Mouse (Mus musculus): ENCODE results near the gene Ppm1j. TPM values are rescaled to one million over a fixed set of nuclear protein-coding genes. Genes with fewer than 3 reads are reported as not detected.

Gene Ppm1j
- polyA plus RNA-seq, 1 experiment from 2014 or later = 3.1 TPM

- Histone ChIP-seq H3K9ac (ENCODE audit: low read length) (no peak overlapping the region), H3K4me1 (replicated peaks; ENCODE audit: control insufficient read depth, insufficient read depth, low read length) (peaks cover 20% of the 10 kb centered on the region), H3K27me3 (ENCODE audit: control insufficient read depth, insufficient read depth, low read depth, low read length) (no peaks in the 10 kb centered on the region), H3K4me3 (ENCODE audit: low read length) (no peak overlapping the region), H3K4me2 (ENCODE audit: low read depth, low read length) (no peak overlapping the region), H3K27ac (ENCODE audit: low read length) (no peak overlapping the region), H3K9me3 (ENCODE audit: control insufficient read depth, low read length) (no peaks in the 10 kb centered on the region), H3K36me3 (ENCODE audit: control insufficient read depth, insufficient read depth, low read length) (no peaks in the 10 kb centered on the region)
- ATAC-seq (ENCODE audit: low read depth) = no peak
- 90% methylated on average over 7 of the region's 7 CpGs for WGBS
These were observed 35.3 kb downstream of the Ppm1j start for GRCm38 (mm10) chr3:104816130-104816529.

- Histone ChIP-seq H3K27ac (ENCODE audit: low read length) (peak overlapping the region; percentile 94), H3K9ac (ENCODE audit: low read length) (peak overlapping the region; percentile 93), H3K4me3 (ENCODE audit: low read length) (peak overlapping the region; percentile 88), H3K27me3 (ENCODE audit: control insufficient read depth, insufficient read depth, low read depth, low read length) (no peaks in the 10 kb centered on the region), H3K4me1 (replicated peaks; ENCODE audit: control insufficient read depth, insufficient read depth, low read length) (peaks cover 20% of the 10 kb centered on the region), H3K9me3 (ENCODE audit: control insufficient read depth, low read length) (no peaks in the 10 kb centered on the region), H3K36me3 (ENCODE audit: control insufficient read depth, insufficient read depth, low read length) (no peaks in the 10 kb centered on the region), H3K4me2 (ENCODE audit: low read depth, low read length) (peak overlapping the region; percentile 54)
- peak; percentile 71 for ATAC-seq (ENCODE audit: low read depth)
- under 1% methylated on average over 46 of the region's 46 CpGs for WGBS
These were observed 36.7 kb downstream of the Ppm1j start for GRCm38 (mm10) chr3:104817481-104817990.

DNA sequence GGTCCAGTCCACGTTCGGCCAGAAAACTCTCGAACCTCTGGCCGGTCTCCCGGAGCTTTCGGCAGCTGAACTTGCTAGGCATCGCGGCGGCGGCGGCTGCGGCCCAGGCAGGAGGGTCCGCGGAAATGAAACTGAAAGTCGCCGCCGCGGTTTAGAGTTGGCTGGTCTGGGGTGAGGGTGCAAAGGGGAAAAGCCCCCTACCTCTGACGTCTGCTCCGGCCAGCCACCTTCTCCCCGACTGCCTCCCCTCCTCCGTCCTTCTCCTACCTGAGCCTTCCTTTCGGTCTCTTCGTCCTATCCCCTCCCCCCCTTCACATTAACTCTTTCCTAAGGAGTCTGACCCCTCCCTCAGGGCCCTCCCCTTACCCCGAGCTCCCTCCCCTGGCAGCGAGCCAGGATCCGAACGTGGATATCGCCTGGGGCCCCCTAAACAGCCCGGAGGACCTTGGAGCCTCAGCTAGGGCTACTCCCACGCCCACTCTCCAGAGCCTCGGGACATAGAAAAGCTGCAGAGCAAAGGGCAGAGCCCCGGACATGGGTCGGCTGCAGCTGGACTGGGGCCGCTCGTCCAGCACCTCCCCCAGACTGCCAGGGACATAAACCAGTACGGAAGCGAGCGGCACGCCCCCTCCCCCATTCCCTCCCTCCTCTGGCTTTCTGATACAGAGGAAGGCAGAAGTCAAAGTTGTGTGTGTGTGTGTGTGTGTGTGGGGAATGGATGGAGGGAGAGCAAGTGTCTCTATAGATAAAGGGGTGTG lies 37.3 kb downstream of the Ppm1j start, which contains the start of gene Mov10:
Gene Mov10 (minus strand): TSS at position 573 of the 758 bp plus-strand sequence.
- ATAC-seq (ENCODE audit: low read depth) = peak; percentile 88
- Histone ChIP-seq H3K4me3 (ENCODE audit: low read length) (peak within 1 kb of the TSS; percentile 88), H3K9ac (ENCODE audit: low read length) (peak within 1 kb of the TSS; percentile 93), H3K36me3 (ENCODE audit: control insufficient read depth, insufficient read depth, low read length) (no peaks in the 10 kb centered on the region), H3K4me2 (ENCODE audit: low read depth, low read length) (peak within 1 kb of the TSS; percentile 54), H3K27ac (ENCODE audit: low read length) (peak within 1 kb of the TSS; percentile 94), H3K27me3 (ENCODE audit: control insufficient read depth, insufficient read depth, low read depth, low read length) (no peaks in the 10 kb centered on the region), H3K4me1 (replicated peaks; ENCODE audit: control insufficient read depth, insufficient read depth, low read length) (peaks cover 20% of the 10 kb centered on the region), H3K9me3 (ENCODE audit: control insufficient read depth, low read length) (no peaks in the 10 kb centered on the region)
- 0% methylated on average over 40 of the region's 40 CpGs for WGBS

DNA sequence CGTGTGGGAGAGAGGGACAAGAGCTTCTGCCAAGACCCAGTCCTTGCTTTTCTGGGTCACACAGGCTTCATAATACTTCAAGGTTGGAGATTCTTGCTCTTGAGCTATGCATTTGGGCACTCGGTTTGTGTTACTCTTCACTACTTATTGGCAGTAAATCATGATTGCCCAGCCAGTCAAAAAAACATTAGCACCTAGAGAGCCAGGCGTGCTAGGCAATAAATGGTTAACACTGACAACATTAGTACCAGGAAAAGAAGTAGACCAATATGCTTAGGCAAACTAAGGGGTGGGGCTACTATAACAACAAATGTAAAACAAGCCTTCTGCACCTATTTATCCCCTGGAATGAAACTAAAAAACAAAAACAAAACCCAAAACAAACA lies 37.9 kb downstream of the Ppm1j start:
- Histone ChIP-seq H3K4me2 (ENCODE audit: low read depth, low read length) (peak overlapping the region; percentile 54), H3K4me3 (ENCODE audit: low read length) (peak overlapping the region; percentile 88), H3K9ac (ENCODE audit: low read length) (peak overlapping the region; percentile 93), H3K4me1 (replicated peaks; ENCODE audit: control insufficient read depth, insufficient read depth, low read length) (peaks cover 20% of the 10 kb centered on the region), H3K9me3 (ENCODE audit: control insufficient read depth, low read length) (no peaks in the 10 kb centered on the region), H3K27ac (ENCODE audit: low read length) (peak overlapping the region; percentile 94), H3K36me3 (ENCODE audit: control insufficient read depth, insufficient read depth, low read length) (no peaks in the 10 kb centered on the region), H3K27me3 (ENCODE audit: control insufficient read depth, insufficient read depth, low read depth, low read length) (no peaks in the 10 kb centered on the region)
- WGBS = 8% methylated on average over 3 of the region's 3 CpGs
- no peak for ATAC-seq (ENCODE audit: low read depth)

DNA sequence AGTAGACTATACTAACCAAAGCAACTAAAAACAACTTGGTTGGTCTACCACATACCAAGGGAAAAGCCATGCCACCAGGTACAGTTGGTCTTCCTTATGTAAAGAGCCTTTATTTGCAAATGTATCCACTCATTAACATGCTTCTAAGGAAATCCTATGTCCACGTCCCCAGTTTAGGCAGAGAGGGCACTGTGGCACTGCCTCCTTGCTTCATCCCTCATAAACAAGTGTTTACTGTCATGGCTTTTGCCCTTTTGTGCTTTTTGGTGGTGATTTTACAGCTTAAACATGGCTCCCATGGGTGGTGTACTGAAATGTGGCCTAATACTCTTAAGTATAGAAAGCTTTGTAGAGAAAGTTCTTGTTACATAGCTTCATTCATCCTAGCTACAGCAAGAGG lies 39.6 kb downstream of the Ppm1j start:
- no peaks in the 10 kb centered on the region for H3K27me3 ChIP-seq (ENCODE audit: control insufficient read depth, insufficient read depth, low read depth, low read length)
- no peaks in the 10 kb centered on the region for H3K9me3 ChIP-seq (ENCODE audit: control insufficient read depth, low read length)
- no peak overlapping the region for H3K9ac ChIP-seq (ENCODE audit: low read length)
- no peak overlapping the region for H3K4me2 ChIP-seq (ENCODE audit: low read depth, low read length)
- no peak for ATAC-seq (ENCODE audit: low read depth)
- H3K36me3 ChIP-seq (ENCODE audit: control insufficient read depth, insufficient read depth, low read length) = no peaks in the 10 kb centered on the region
- H3K4me3 ChIP-seq (ENCODE audit: low read length) = no peak overlapping the region
- 65% methylated on average over 1 of the region's 1 CpGs for WGBS
- no peak overlapping the region for H3K27ac ChIP-seq (ENCODE audit: low read length)
- H3K4me1 ChIP-seq (replicated peaks; ENCODE audit: control insufficient read depth, insufficient read depth, low read length) = peaks cover 20% of the 10 kb centered on the region

- 67% methylated on average over 3 of the region's 3 CpGs for WGBS
These were observed 41.6 kb downstream of the Ppm1j start for GRCm38 (mm10) chr3:104822413-104822812.

More at GRCm38 (mm10) chr3:104822413-104822812, 41.6 kb downstream of the Ppm1j start:
- Histone ChIP-seq H3K4me1 (replicated peaks; ENCODE audit: control insufficient read depth, insufficient read depth, low read length) (peaks cover 7% of the 10 kb centered on the region), H3K9me3 (ENCODE audit: control insufficient read depth, low read length) (no peaks in the 10 kb centered on the region), H3K4me2 (ENCODE audit: low read depth, low read length) (no peak overlapping the region), H3K36me3 (ENCODE audit: control insufficient read depth, insufficient read depth, low read length) (0 out of 2 replicates have a peak, but pooled peaks cover 8% of the 10 kb centered on the region), H3K27ac (ENCODE audit: low read length) (no peak overlapping the region), H3K9ac (ENCODE audit: low read length) (no peak overlapping the region), H3K4me3 (ENCODE audit: low read length) (no peak overlapping the region), H3K27me3 (ENCODE audit: control insufficient read depth, insufficient read depth, low read depth, low read length) (no peaks in the 10 kb centered on the region)
- ATAC-seq (ENCODE audit: low read depth) = no peak

Other genes starting within 250 kb of the Ppm1j start
- 28.0 and 28.1 TPM in 2 replicates for gene Slc16a1, start 142.4 kb upstream of the Ppm1j start, polyA plus RNA-seq (2015; fragmentation: Nextera tagmentation; extraction: Ambion mirVana)
- 0.08 and 0.25 TPM in 2 replicates for gene Fam19a3, start 784 bp downstream of the Ppm1j start, polyA plus RNA-seq (2015; fragmentation: Nextera tagmentation; extraction: Ambion mirVana)
- 154 and 155 TPM in 2 replicates for gene Rhoc, start 7.3 kb downstream of the Ppm1j start, polyA plus RNA-seq (2015; fragmentation: Nextera tagmentation; extraction: Ambion mirVana)
- 44.2 and 56.2 TPM in 2 replicates for gene Mov10, start 37.5 kb downstream of the Ppm1j start, polyA plus RNA-seq (2015; fragmentation: Nextera tagmentation; extraction: Ambion mirVana)
- 35.9 and 37.5 TPM in 2 replicates for gene St7l, start 82.9 kb downstream of the Ppm1j start, polyA plus RNA-seq (2015; fragmentation: Nextera tagmentation; extraction: Ambion mirVana)
- 211 and 217 TPM in 2 replicates for gene Capza1, start 83.4 kb downstream of the Ppm1j start, polyA plus RNA-seq (2015; fragmentation: Nextera tagmentation; extraction: Ambion mirVana)
- 1.0 and 1.3 TPM in 2 replicates for gene Wnt2b, start 180.9 kb downstream of the Ppm1j start, polyA plus RNA-seq (2015; fragmentation: Nextera tagmentation; extraction: Ambion mirVana)

Data from lung, embryonic 16.5 days (tissue).